9 mouse cellular contexts compared by ENCODE assay signal in genomic region chr5:28464361-28465098, GRCm38 (mm10). TPM values are rescaled to one million over a fixed set of nuclear protein-coding genes. Genes with fewer than 3 reads are reported as not detected.
DNase-seq lines count a peak whose midpoint lies in the region; ATAC-seq and TF ChIP-seq lines count a peak whose summit lies in the region.
"Had no signal": no experiment of that assay in that cellular context is flagged by ENCODE, and none has a peak within 500 bp of the region (broad histone marks: within the 10 kb centered on the region; RNA-seq: fewer than 3 reads in every experiment).

No protein-coding gene starts in this region.

- peaks cover 100% of the 10 kb centered on the region for H3K27me3 ChIP-seq in heart, embryonic 10.5 days (ENCODE audit: insufficient read depth, poor library complexity, severe bottlenecking)
- H3K27me3 ChIP-seq in forebrain, embryonic 15.5 days, result peaks cover 98% of the 10 kb centered on the region
- H3K27me3 ChIP-seq in kidney, postnatal 0 days (ENCODE audit: insufficient read depth, low read length), result peaks cover 91% of the 10 kb centered on the region
- peaks cover 89% of the 10 kb centered on the region for H3K27me3 ChIP-seq in midbrain, embryonic 15.5 days (replicated peaks)
- peaks cover 4% of the 10 kb centered on the region; the same call in 1 of the 2 replicates for H3K27me3 ChIP-seq in thymus, adult 2 months (ENCODE audit: control insufficient read depth, insufficient read depth, low read length)

- no peaks in the 10 kb centered on the region for H3K36me3 ChIP-seq in heart, embryonic 10.5 days
- H3K36me3 ChIP-seq in forebrain, embryonic 15.5 days, result no peaks in the 10 kb centered on the region
- H3K36me3 ChIP-seq in kidney, postnatal 0 days (ENCODE audit: insufficient read depth, low read length), result no peaks in the 10 kb centered on the region
- H3K36me3 ChIP-seq in midbrain, embryonic 15.5 days (replicated peaks), result no peaks in the 10 kb centered on the region
- H3K36me3 ChIP-seq in thymus, adult 2 months (ENCODE audit: control insufficient read depth, insufficient read depth, low read length), result no peaks in the 10 kb centered on the region
- H3K36me3 ChIP-seq: G1E had no signal

- H3K4me3 ChIP-seq in heart, embryonic 10.5 days, result peak overlapping the region; percentile 67
- H3K4me3 ChIP-seq in forebrain, embryonic 15.5 days, result peak overlapping the region; percentile 52
- H3K4me3 ChIP-seq in kidney, postnatal 0 days (replicated peaks; ENCODE audit: low read depth, low read length), result peak overlapping the region; percentile 45
- peak overlapping the region; percentile 64 for H3K4me3 ChIP-seq in midbrain, embryonic 15.5 days
- no peak overlapping the region for H3K4me3 ChIP-seq in thymus, adult 2 months (ENCODE audit: control insufficient read depth, insufficient read depth, low read length)

- no peak for DNase-seq in heart, embryonic 10.5 days (ENCODE audit: low spot score)
- no peak for DNase-seq in heart, adult 8-10 months (ENCODE audit: low spot score)
- peak; percentile 62 for DNase-seq in adrenal gland, postnatal 10 days
- DNase-seq in kidney, postnatal 0 days (ENCODE audit: low spot score), result no peak
- DNase-seq in cerebellum, adult 9-10 months, result no peak
- DNase-seq in thymus, adult 2 months, result no peak

- ATAC-seq in forebrain, embryonic 15.5 days (replicated peaks), result peak; percentile 26
- 0 out of 2 replicates have a peak, but pooled peaks have one; percentile 6 for ATAC-seq in kidney, postnatal 0 days (replicated peaks; ENCODE audit: low FRiP score, low read depth)
- peak; percentile 43 for ATAC-seq in midbrain, embryonic 15.5 days (replicated peaks)

- peak overlapping the region; percentile 43 for H3K9ac ChIP-seq in forebrain, embryonic 15.5 days (replicated peaks)
- peak overlapping the region; percentile 46 for H3K9ac ChIP-seq in kidney, postnatal 0 days (ENCODE audit: low read depth, low read length)
- peak overlapping the region; percentile 58 for H3K9ac ChIP-seq in midbrain, embryonic 15.5 days

- H3K27ac ChIP-seq in heart, embryonic 10.5 days, result 0 out of 2 replicates have a peak overlapping the region, but pooled peaks have one; percentile 16
- H3K27ac ChIP-seq in forebrain, embryonic 15.5 days (replicated peaks), result no peak overlapping the region
- peak overlapping the region; percentile 19; the same call in 1 of the 2 replicates for H3K27ac ChIP-seq in kidney, postnatal 0 days
- peak overlapping the region; percentile 69 for H3K27ac ChIP-seq in midbrain, embryonic 15.5 days
- no peak overlapping the region for H3K27ac ChIP-seq in thymus, adult 2 months (ENCODE audit: control insufficient read depth, insufficient read depth, low read length)

- WGBS in heart, embryonic 10.5 days, result under 1% methylated on average over 76 of the region's 76 CpGs
- WGBS in forebrain, embryonic 15.5 days, result under 1% methylated on average over 76 of the region's 76 CpGs
- under 1% methylated on average over 64 of the region's 76 CpGs for WGBS in kidney, postnatal 0 days
- whole genome bisulfite sequencing in midbrain, embryonic 15.5 days, result under 1% methylated on average over 70 of the region's 76 CpGs
- WGBS in thymus, adult 2 months, result 4% methylated on average over 76 of the region's 76 CpGs

- no peak for TF ChIP-seq CTCF in kidney, postnatal 0 days (IDR thresholded peaks at IDR 0.05; ENCODE audit: low read depth)
- no peak for TF ChIP-seq CTCF in thymus, adult 2 months (IDR thresholded peaks at IDR 0.05; ENCODE audit: borderline replicate concordance, control insufficient read depth, extremely low read depth, insufficient read depth, low read length, poor library complexity)

- no peaks in the 10 kb centered on the region for H3K9me3 ChIP-seq in heart, embryonic 10.5 days
- H3K9me3 ChIP-seq in forebrain, embryonic 15.5 days, result no peaks in the 10 kb centered on the region
- no peaks in the 10 kb centered on the region for H3K9me3 ChIP-seq in kidney, postnatal 0 days (replicated peaks; ENCODE audit: low read length)
- no peaks in the 10 kb centered on the region for H3K9me3 ChIP-seq in midbrain, embryonic 15.5 days
- H3K9me3 ChIP-seq: G1E had no signal

- no peak for TF ChIP-seq POLR2A in thymus, adult 2 months (IDR thresholded peaks at IDR 0.05; ENCODE audit: control insufficient read depth, extremely low read depth, insufficient read depth, low read length, poor library complexity)

- peak overlapping the region; percentile 89 for H3K4me2 ChIP-seq in forebrain, embryonic 15.5 days (replicated peaks)
- peak overlapping the region; percentile 83 for H3K4me2 ChIP-seq in kidney, postnatal 0 days (ENCODE audit: low read length)
- peak overlapping the region; percentile 92 for H3K4me2 ChIP-seq in midbrain, embryonic 15.5 days

- peaks cover 48% of the 10 kb centered on the region for H3K4me1 ChIP-seq in heart, embryonic 10.5 days
- peaks cover 52% of the 10 kb centered on the region for H3K4me1 ChIP-seq in forebrain, embryonic 15.5 days
- no peaks in the 10 kb centered on the region; the same call in 1 of the 2 replicates for H3K4me1 ChIP-seq in kidney, postnatal 0 days (replicated peaks; ENCODE audit: insufficient read depth, low read length)
- H3K4me1 ChIP-seq in midbrain, embryonic 15.5 days, result peaks cover 57% of the 10 kb centered on the region
- no peaks in the 10 kb centered on the region for H3K4me1 ChIP-seq in thymus, adult 2 months (replicated peaks; ENCODE audit: control insufficient read depth, insufficient read depth, low read length)

RNA-seq across cellular contexts. Expression of gene Shh, which starts 2.5 kb away (rescaled TPM):
- polyA plus RNA-seq in heart, embryonic 10.5 days (2016; fragmentation: Nextera tagmentation; extraction: Ambion mirVana), result 0.10 and 0.68 TPM in 2 replicates
- not detected for total RNA-seq in heart, adult 8-10 months (2022)
- 10 to 100 TPM; 16.4 to 17.5 TPM for total RNA-seq in adrenal gland, postnatal 10 days (2021)
- polyA plus RNA-seq in forebrain, embryonic 15.5 days (2015; fragmentation: Nextera tagmentation; extraction: Ambion mirVana), result 0.49 and 0.81 TPM in 2 replicates
- polyA plus RNA-seq in kidney, postnatal 0 days (2015; fragmentation: Nextera tagmentation; extraction: Ambion mirVana), result 0.64 and 0.75 TPM in 2 replicates
- 1.1 and 1.4 TPM in 2 replicates for polyA plus RNA-seq in midbrain, embryonic 15.5 days (2015; fragmentation: Nextera tagmentation; extraction: Ambion mirVana)
- 0.05 TPM in 1 of 2 replicates, not detected in the other for polyA plus RNA-seq in thymus, adult 2 months (2012; rRNA removed)
- total RNA-seq: G1E had no signal
- polyA plus RNA-seq: G1E had no signal

Comparison
In these comparisons a context has a peak if more than half of its experiments do, and no peak if none do; other contexts are left out.
1. H3K27ac ChIP-seq: peak in heart, embryonic 10.5 days (single experiment), kidney, postnatal 0 days (single experiment) and midbrain, embryonic 15.5 days (single experiment); none in forebrain, embryonic 15.5 days (single experiment) and thymus, adult 2 months (single experiment).
2. Peak in every context shown above with its lines, with median percentiles within 50 percentile points of each other: ATAC-seq, H3K4me2 ChIP-seq and H3K9ac ChIP-seq.